Mouse (Mus musculus): ENCODE measurements around the gene Rph3al.

- TF ChIP-seq CHD2 (IDR thresholded peaks at IDR 0.05; ENCODE audit: low read depth, low read length) (no peak), HCFC1 (IDR thresholded peaks at IDR 0.05; ENCODE audit: borderline replicate concordance, insufficient read depth, low read length) (no peak), ZNF384 (IDR thresholded peaks at IDR 0.05; ENCODE audit: low read depth, low read length) (no peak), ZC3H11A (IDR thresholded peaks at IDR 0.05; ENCODE audit: borderline replicate concordance, low read depth, low read length) (no peak), MAFK (IDR thresholded peaks at IDR 0.05; ENCODE audit: insufficient read depth, low read depth, low read length) (no peak)
These were observed 136.9 kb downstream of the Rph3al start for GRCm38 (mm10) chr11:75801369-75801768.
